Mouse (Mus musculus): ENCODE measurements around the gene Azin2.

Gene Azin2

DNA sequence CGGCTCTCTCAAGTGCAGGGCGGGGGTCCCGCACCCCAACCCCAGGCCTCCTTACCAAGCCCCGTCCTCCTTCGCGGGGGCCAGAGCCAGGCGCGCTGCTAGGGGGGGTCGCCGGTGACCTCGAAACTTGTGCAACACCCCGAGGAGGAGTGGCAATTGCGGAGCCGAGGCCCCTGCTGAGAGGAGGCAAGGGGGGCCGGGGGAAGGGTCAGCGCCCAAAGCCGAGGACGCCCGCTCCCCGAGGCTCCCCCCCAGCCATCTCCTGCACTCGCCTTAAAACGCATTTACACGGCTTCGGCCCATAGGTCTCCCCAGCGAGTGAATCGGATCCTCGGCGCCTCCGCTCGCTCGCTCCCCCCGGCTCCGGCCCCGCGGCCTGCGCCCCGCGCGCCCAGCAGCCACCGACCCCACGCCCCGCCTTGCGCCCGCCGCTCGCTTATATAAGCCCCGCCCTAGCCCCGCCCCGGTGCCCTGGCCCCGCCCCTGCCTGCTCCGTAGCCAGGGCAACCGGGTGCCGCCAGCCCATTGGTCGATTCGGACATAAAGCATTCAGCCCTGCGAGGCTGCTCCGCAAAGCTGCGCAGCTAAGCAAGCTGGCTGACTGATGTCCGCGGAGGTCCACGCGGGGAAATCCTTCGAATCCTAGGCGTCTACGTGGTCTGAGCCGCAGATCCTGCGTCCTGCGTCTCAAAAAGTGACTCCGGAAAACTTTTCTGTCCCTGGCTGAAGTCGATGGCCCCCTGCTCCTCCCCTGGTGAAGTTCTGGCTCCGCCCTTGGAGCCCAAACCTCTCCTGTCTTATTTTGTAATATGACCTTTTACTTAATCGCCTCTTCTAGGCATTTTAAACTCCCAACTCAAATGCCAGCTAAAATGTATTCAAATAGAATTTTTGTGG, at the start of gene Azin2:
Gene Azin2, minus strand, starts transcription at position 414 of the 897 bp plus-strand sequence.
- peak; percentile 97 for DNase-seq (ENCODE audit: low spot score)

DNA sequence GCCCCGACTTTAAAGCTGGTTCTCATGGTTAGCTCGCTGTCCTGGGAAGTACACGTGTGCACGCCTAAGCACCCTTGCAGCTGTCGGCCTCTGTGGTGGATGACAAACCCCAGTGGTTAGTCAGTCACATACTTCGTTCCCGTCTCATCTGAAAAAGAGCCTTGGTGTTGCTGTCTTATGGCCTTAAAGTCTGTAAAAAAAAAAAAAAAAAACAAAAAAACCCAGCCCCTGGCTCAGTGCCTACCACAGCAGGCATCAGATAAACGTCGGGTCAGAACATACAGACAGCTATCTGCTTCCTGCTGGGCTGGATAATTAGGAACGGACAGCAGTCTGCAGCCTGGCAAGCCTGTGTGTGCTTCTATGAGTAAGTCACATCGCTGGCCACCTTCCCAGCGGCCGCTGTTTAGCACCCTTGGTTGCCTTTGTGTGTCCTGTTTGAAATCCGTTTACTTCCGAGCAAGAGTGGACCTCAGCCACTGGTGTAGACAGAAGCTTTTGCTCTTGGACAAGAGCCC, 49.4 kb upstream of the Azin2 start:
- no peak for DNase-seq (ENCODE audit: low spot score)

DNA sequence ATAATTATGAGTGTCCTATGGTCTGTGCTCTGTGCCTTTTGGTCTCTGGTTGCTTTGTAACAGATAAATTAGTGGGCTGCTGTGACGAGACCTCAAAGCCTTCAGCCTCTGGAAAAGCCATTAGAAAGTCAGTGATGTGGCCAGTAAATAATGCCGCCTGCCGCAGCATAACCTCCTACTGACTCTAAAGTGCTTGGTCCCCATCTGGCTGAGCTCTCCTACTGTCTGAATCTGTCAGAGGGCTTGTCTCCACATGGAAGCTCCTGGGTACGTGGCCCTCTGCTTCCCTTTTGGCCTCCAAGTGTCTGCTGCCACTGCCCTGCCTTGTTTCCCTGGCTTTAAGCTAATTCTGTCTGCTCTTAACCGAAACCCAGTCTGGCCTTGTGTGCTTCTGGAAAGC, 47.3 kb upstream of the Azin2 start:
- no peak for DNase-seq (ENCODE audit: low spot score)

DNA sequence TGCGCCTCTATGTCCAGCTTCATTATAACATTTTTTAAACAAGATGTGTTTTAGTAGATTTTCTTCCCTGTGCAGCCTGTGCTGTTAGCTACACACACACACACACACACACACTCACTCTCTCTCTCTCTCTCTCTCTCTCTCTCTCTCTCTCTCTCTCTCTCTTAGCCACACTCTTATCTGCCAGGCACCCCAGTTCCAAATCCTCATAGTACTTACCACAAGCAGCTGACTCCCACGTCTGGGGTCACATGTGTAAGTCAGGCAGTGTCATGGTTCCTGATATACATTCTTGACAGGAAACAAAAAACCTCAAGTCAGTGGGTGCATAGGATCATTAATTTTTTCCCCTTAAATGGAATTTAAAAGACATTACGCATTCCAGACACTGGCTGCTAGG, 46.4 kb upstream of the Azin2 start:
- no peak for DNase-seq (ENCODE audit: low spot score)

DNA sequence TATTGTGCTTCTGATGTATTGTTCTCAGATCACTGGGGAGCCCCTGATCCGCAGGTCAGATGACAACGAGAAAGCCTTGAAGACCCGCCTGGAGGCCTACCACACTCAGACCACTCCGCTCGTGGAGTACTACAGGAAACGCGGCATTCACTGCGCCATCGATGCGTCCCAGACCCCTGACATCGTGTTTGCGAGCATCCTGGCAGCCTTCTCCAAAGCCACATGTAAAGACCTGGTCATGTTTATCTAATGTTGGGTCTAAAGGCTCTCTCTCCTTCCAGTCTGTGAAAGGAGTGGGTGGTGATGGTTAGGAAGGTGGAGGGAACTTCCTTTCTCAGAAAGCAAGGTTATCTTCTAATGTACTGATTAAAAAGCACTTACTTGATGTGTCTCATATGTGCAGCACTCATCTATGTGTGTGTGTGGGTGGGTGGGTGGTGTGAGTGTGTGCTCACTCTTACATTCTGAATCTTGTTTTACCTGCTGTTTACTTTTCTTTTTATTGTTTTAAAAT, 45.8 kb upstream of the Azin2 start:
- DNase-seq (ENCODE audit: low spot score), result no peak

DNA sequence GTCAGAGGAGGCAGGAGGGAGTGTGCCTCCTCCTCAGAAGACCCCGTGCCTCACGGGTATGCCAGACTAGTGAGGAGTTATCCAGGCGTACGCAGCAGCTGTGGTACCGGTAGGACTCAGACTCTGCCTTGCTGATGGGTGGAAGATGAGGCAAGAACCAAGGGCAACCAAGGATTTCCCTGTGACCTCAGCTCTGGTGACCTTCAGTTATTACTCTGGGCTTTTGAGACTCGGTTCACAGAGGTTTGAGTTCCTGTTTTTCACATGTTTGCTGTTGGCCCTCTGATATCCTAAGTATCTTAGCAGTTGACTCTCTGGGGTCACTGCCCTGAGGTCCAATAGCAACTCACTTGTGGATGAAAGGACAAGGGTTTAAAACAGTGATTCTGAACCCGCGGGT, 41.5 kb upstream of the Azin2 start:
- no peak for DNase-seq (ENCODE audit: low spot score)

DNA sequence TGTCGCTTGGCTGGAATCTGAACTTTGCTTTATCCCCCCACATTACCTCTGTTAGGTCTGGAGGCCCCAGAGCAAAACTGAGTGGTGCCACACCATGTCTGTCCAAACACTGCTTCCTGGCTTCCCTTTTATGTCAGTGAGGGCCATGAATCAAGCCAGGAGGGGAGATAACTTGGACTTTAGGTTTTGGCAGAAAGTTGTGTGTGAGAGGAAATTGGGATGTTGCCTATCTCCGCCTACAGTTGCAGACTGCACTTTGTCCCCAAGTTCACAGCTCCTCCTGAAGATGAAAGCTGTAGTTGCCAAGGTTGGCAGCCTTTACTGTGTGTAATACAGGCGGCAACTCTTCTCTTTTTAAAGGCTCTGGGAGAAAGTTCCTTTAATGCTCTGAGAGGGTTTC, 38.5 kb upstream of the Azin2 start:
- DNase-seq (ENCODE audit: low spot score), result no peak

DNA sequence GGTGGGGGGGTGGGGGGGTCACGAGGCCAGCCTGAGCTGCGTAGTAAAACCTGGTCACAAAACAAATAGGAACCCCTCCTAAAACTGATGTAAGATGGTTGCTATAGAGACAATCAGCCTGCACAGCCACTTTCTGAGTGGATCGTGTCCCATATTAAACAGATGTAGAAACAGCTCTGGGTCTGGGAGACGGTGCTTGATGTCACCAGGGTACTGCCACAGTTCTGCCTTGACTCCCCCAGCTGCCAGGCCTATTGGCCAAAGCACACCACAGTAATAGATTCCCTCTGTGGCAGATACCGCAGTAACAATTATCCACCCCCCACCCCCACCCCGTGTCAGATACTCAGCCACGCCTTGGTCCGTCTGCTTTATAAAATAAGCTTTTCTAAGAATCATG, 36.2 kb upstream of the Azin2 start:
- no peak for DNase-seq (ENCODE audit: low spot score)

DNA sequence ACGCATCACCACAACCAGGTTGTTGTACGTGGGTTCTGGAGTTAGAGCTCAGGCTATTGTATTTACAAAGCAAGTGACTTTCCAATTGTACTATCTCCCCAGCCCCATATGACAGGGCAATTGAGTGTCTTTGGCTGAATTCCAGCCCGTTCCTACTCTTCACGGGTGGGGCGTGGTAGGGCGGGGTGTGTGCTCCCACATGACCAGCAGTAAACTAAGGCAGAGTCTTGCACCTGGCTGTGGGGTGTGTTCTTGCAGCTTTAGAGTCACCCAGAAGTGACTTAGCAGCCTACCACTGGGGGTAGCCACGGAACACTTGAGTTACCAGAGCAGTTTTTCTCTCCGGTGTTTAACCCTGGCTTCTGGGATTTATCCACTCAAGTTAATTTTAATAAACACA, 35.0 kb upstream of the Azin2 start:
- DNase-seq (ENCODE audit: low spot score), result no peak

DNA sequence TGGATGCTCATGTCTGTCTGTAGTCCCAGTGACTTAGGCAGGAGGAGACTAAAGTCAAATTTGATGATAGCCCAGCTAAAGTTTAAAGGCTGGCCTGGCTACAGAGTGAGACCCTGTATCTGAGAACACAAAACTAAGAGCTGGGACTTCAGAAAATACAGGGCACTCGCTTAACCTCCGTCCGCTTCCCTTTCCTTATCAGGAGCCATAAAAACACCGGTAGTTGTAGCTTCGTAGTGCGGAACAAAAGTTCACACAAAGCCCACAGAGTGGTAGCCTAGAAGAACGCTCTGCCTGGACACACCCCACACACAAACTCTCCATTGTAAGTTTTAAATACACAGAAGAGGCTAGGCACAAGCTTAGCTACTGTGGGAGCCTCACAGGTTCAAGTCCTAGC, 33.0 kb upstream of the Azin2 start:
- DNase-seq (ENCODE audit: low spot score), result no peak

DNA sequence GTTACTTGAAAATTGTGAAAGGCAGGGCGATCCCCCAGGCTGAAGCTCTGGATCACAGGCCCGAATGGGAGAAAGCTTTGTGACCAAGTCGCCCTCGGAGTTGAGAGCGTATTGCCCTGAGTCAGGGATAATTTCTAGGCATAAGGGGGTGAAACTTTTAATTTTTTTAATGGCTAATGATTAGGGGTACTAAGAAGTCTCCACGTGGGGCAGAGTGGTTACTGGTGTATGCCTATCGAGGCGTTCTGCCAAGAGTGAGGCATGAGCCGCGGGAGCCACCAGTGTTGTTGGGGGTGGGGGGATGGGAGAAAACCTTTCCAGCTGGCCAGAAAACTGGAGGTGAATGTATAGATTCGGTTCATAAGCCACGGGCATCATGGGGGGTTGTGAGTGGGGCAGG, 31.4 kb upstream of the Azin2 start:
- no peak for DNase-seq (ENCODE audit: low spot score)

DNA sequence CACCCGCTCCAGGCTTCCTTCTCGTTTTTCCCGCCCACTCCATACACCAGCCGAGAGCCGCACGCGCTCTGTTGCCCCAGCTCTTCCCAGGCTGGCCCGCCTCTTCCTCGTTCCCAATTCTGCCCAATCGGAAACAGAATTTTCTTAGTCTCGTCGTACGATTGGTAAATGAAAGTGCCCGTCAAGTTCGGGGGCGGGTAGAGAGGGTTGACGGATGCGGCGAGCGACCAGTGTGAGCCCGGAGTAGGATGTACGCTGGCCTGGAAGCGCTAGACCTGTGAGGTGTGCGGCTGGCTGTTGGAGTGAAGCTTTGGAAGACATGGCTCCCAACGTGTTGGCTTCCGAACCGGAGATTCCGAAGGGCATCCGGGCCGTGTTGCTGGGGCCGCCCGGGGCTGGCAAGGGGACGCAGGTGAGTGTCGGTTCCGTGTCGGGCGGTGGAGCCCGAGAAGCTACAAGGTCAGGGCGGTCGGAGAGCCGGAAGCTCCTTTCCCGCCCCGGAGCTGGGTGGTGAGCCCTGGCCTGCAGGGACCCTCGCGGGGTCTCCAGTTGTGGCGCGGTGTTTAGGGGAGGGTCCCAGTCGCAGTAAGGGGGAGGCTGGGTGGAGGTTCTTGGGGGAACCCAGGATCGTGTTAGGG, 30.9 kb upstream of the Azin2 start:
- peak; percentile 98 for DNase-seq (ENCODE audit: low spot score)

DNA sequence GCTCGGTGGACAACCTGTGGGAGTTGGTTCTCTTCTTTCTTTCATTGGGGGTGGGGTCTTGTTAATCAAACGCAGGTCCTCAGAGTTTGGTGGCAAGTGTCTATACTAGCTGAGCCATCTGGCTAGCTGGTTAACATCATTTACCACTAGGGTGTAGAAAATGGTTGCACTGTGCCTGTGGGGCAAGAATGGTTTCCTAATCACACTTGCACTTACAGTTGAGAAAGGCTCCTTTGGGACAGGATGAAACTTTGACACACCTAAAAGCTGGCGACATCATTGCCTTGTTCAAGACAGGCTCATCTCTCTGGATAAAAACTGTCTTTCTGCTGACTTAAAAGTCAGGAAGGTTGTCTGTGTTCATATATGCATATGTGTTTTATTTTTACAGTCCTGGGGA, 29.9 kb upstream of the Azin2 start:
- no peak for DNase-seq (ENCODE audit: low spot score)

DNA sequence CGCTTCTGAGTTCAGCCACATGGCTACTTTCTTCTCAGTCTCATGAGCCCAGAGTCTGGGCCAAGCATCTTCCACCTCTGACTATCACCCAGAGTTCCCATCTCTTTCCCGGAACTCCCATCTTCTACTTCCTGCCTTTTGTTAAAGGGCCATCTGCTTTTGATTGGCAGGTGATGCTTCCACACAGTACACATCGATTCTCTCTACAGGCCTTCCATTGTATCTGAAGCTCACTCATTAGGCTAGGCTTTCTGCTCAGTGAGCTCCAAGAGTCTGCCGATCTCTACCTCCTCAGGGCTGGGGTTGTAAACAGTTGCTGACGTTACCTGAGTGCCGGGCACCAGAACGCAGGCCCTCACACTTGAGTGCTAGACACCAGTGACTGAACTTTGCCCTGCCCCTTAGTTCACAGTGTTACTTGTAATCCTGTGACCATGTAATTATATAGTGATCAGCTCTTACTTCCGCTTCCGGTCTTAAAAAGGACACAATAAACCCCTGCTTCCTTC, 29.3 kb upstream of the Azin2 start, which contains the start of gene Ak2:
Gene Ak2, plus strand, starts transcription at position 459 of the 509 bp plus-strand sequence.
- DNase-seq (ENCODE audit: low spot score), result no peak

DNA sequence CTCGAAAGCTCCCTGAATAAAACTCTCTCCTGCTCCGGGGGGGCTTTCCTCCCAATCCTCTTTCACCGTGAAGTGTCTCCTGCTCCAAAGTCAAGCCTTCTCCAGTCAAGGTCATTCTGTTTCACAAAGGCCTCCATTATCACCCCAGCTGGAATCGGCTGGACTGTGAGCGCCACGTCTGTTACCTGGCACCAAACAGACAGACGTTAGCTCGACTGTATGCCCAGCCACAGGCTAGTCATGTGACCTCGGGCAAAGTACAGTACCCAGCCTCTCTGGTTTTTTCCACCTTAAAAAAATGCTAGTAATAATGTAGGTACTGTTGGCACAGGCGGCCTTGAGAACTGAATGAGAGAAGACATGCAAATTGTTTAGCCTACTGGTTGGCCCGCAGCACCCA, 27.4 kb upstream of the Azin2 start:
- DNase-seq (ENCODE audit: low spot score), result no peak

DNA sequence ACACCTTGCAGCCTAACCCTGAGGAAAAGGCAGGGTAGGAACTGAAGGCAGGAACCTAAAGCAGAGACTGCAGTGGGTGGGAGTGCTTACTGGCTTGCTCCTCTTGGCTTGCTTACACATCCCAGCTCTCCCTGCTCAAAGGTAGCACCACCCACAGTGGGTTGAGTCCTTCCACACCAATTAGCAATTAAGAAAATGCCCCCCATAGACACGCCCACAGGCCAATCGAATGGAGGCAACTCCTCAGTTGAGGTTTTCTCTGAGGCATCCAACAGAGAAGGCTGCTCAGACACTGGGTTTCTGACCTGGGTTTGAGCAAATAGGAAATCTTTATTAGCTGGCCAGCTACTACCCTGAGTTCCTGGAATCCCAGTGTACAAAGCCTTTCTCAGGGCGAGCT, 26.7 kb upstream of the Azin2 start:
- no peak for DNase-seq (ENCODE audit: low spot score)

DNA sequence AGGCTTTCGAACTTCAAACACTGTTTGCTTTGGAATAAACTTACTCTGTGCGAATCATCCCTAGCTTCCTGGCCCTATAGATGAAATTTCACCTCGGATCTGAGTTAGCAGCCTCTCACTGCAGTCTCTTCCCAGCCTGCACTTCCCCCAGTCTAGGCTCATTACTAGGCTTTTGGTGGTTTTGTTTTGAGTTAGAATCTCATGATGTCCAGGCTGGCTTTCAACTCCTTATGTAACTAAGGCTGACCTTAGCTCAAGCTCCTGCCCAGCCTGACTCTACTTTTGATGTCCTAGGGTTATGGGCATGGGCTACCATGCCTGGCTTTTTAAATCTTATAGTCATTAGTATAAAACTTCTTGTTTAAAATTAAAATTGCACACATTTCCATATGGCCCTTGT, 22.4 kb upstream of the Azin2 start:
- DNase-seq (ENCODE audit: low spot score), result no peak

DNA sequence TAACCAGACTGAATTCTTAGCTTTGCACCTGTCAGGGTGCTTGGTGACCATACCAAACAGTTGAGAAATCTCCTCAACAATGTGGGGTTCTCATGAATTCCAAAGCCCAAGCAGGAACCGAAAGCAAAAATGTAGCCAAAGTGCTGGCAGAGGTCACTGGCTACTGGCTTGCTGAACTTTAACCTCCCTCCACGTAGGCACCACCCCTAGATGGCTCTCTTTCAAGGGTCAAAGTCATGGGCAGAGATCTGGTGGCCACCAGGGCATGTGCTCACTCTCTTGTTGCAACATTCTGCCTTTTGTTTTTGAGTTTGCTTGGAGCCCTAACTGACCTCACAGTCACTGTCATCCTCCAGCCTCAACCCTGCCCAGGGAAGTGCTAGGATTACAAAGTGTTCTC, 21.4 kb upstream of the Azin2 start:
- DNase-seq (ENCODE audit: low spot score), result no peak

DNA sequence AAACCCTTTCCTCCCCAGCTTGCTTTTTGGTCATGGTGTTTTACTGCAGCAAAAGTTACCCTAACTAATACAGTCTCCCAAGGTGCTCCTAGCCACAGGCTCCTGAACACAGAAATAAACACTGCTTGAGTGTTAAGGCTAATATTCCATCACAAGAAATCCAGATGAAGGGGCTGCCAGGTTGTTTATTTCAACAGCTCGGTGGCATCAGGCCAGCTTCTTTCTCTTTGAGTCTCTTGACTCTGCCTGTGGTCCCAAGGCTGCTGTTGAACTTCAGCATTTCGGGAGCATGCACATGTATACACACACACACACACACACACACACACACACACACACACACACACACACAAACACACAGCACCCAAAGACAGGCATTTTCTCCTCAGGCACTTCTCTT, 20.9 kb upstream of the Azin2 start:
- no peak for DNase-seq (ENCODE audit: low spot score)

DNA sequence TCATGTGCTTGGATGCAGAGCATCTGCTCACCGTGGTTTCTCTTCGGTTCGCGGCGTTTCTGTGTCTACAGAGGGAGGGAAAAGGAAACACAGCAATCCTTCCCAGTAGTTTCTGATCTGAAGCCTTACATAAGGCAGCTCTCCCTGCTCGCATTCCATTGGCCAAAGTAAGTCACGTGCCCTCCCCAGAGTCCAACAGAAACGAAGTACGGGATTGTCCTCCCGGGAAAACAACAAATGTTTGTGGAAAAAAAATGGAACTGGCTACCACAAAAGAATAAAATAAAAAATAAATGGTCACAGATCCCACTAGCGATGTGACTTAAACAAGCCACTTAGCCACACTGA, 19.6 kb upstream of the Azin2 start:
- no peak for DNase-seq (ENCODE audit: low spot score)

DNA sequence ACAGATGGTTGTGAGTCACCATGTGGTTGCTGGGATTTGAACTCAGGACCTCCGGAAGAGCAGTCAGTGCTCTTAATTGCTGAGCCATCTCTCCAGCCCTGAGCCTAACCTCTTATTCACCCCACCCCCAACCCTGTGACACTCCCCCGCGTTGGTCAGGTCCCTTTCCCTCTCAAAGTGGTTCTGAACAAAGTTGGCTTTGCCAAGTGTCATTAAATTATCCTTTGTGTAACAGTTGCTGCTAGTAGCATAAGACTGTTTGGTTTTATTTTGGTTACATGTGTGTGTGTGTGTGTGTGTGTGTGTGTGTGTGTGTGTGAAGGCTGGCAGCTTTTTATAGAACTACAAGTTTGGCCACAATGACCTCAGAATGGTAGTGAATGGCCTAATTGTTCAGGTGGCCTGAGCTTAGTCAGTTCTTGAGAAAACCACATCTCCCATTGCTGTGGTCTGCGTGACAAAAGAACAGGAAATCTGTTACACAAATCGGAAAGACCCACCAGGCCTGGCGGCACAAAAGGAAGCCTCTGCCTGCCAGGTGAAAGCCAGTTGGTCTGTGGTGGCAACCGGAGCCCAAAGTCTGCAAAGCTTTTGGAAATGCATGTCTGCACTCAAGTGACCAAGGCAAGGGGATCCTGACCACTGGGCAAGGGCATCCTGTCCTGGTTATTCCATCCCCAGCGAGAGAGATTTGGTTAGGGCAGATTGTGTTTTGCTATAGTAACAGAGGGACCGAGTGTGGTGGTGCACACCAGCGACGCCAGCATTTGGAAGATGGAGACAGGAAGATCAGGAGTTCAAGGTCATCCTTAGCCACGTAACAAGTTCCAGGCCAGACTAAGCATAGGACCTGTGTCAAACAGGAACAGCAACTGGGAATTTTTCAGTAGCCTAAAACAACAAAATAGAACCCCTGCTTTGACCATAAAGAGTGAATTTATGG, 18.9 kb upstream of the Azin2 start:
- no peak for DNase-seq (ENCODE audit: low spot score)

DNA sequence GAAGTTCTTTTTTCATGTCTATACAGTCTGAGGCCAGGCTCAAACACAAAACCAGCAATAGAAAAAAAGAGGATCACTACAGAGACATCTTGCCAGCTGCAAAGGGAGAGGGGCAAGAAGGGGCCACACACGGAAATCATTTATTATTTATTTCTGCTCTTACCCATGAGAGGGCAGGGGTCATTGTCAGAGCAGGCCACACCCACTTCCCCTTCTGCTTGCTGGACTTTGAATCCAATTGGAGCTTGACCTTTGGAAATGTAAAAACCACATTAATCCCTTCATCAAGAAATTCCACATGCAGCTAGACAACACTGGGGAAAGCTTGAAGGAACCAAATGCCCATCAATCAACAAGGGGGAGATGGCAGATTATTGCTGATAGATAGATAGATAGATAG, 16.4 kb upstream of the Azin2 start:
- DNase-seq (ENCODE audit: low spot score), result no peak
